Mouse (Mus musculus) gastrocnemius, adult 2 months (tissue): ENCODE results near the gene Esrrb. TPM values are rescaled to one million over a fixed set of nuclear protein-coding genes. Genes with fewer than 3 reads are reported as not detected.
A peak's percentile ranks its signal among the peaks of the same experiment; 100 is the strongest.

Experiments
- DNase-seq: peaks from one replicate; pipeline ENCODE4 v3.0.0; 2022
- H3K27ac ChIP-seq: fragments of 200-600 bp; 2 replicates; pipeline ENCODE4 v1.8.1; 2022; ENCODE audit warnings: mild to moderate bottlenecking
- H3K4me3 ChIP-seq: fragments of 200-600 bp; 2 replicates; pipeline ENCODE4 v1.8.1; 2022; ENCODE audit warnings: mild to moderate bottlenecking, moderate library complexity
- CTCF ChIP-seq: fragments of 200-600 bp; IDR thresholded peaks from 2 replicates; pipeline ENCODE4 v1.8.1; 2022; ENCODE audit warnings: antibody characterized with exemption, mild to moderate bottlenecking, moderate library complexity
- intact Hi-C: fragments of 180-260 bp; cut with DNase I; formaldehyde crosslinking; loops from one replicate; pipeline ENCODE4 v1.15.1; 2025
- total RNA-seq, 2 experiments: library from RNA; stranded (reverse); gene quantifications; 2 replicates each; pipeline ENCODE4 v1.2.3; 2021

Esrrb gene
- total RNA-seq, 2 experiments from 2014 or later = 5.4 to 11.5 TPM

- Histone ChIP-seq H3K4me3 (no peak overlapping the region), H3K27ac (no peak overlapping the region)
- intact Hi-C loops = no loop called here
- no peak for TF ChIP-seq CTCF
- no peak for DNase-seq
Measured at GRCm38 (mm10) chr12:86427585-86427984, 66.7 kb downstream of the Esrrb start.

DNA sequence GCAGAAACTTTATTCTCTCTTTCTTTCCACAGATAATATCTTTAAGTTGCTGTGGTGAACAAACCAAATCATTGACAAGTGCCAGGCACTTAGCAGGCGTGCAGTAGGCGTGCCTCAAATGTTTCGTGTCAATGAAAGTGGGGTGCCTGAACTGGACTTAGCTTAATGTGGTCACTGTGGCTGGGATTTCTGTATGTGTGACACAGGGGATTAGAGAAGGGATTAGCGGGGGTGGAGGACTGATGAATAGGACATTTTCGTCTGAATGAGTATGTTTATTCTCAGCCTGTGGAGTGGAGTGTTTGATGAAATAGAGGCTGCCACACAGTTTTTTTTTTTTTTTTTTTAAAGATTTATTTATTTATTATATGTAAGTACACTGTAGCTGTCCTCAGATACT, 70.8 kb downstream of the Esrrb start:
- intact Hi-C loops = loop anchor here (2.0 to 10.0 kb wide), 2 partner anchors 243 to 297 kb away; no protein-coding TSS in a partner anchor
- Histone ChIP-seq H3K4me3 (no peak overlapping the region), H3K27ac (no peak overlapping the region)
- TF ChIP-seq CTCF = no peak
- no peak for DNase-seq

DNA sequence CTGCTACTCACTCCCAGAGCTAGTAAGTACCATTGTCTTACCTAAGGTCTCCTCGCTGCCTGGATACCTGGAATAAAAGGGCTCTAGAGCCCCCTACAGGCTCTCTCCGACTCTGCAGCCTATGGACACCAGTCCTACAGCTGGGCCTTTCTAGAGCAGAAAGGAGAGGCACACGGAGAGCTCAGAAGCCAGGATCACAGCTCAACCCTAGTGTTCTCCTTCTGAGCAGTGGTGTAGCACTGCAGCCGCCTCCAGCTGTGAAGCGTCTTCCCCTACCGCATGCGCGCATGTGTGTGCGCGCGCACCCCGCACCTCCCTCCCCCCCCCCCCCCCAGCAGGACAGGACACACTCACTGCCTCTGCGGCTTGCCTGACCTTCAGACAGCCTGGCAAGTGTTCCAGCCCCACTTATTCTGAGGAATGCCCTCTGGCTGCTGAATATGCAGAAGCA, 72.5 kb downstream of the Esrrb start:
- Histone ChIP-seq H3K4me3 (peak overlapping the region; percentile 47), H3K27ac (no peak overlapping the region)
- DNase-seq = peak; percentile 61
- peak; percentile 77 for TF ChIP-seq CTCF
- intact Hi-C loops = loop anchor here (2.0 to 10.0 kb wide), 2 partner anchors 245 to 299 kb away; no protein-coding TSS in a partner anchor

DNA sequence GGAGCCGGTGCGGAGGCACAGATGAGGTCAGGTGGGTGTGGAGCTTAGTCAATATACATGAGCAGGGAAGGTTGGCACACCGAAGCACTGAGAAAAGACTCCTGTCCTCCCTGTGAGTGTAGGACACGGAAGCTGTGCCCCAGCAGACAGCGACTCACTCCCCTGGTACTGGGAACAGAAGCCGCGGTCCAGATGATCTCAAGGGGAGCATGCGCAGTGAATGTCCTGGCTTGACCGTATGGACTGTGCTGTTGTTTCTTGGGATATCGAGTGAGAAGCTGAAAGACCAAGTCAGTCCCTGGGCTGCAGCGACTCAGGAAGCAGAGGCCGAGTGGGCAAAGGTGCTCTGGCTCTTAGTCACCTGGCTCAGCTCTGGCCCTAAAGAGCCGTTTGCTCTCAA, 74.7 kb downstream of the Esrrb start:
- Histone ChIP-seq H3K4me3 (no peak overlapping the region), H3K27ac (no peak overlapping the region)
- TF ChIP-seq CTCF = no peak
- no peak for DNase-seq
- intact Hi-C loops = loop anchor here (10.0 kb wide), 1 partner anchor 301 kb away; no protein-coding TSS in a partner anchor

DNA sequence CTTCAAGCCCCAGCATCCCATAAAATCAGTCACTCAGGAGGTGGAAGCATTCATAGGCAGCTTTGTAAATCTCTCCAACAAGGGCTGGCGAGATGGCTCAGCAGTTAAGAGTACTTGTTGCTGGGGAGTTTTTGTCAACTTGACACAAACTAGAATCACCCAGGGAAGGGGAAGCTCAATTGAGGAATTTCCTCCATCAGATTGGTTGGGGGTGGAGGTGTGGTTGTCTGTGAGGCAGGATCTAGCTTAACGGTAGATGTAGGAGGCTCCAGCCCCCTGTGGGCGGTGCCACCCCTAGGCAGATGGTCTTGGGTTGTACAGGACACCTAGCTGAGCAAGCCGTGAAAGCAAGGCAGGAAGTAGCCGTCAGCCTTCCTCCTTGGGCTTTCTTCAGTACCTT, 89.9 kb downstream of the Esrrb start:
- peak; percentile 4 for DNase-seq
- no peak overlapping the region for H3K27ac ChIP-seq
- no peak for TF ChIP-seq CTCF
- intact Hi-C loops = no loop called here
- no peak overlapping the region for H3K4me3 ChIP-seq

DNA sequence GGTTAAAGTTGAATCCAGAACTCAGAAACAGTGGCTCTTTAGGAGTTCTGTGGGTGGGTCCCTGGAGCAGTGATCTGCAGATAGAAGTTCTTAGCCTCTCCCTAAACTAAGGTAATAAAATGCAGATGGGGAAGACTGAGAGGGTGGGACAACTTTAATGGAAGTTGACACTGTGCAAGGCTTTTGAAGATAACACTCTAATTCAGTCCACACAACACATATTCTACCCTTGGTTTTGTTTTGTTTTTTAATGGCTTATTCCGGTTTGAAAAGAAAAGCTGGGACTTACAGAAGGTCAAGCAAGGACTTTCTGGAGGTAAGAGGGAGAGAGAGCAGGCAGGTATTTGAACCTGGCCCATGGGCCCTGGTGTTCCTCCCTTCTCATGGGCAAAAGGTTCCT, 94.1 kb downstream of the Esrrb start:
- Histone ChIP-seq H3K4me3 (no peak overlapping the region), H3K27ac (no peak overlapping the region)
- no peak for TF ChIP-seq CTCF
- DNase-seq = no peak
- intact Hi-C loops = no loop called here

- intact Hi-C loops = no loop called here
- no peak for DNase-seq
- Histone ChIP-seq H3K4me3 (no peak overlapping the region), H3K27ac (no peak overlapping the region)
- no peak for TF ChIP-seq CTCF
Measured at GRCm38 (mm10) chr12:86462742-86463470, 102.0 kb downstream of the Esrrb start.

DNA sequence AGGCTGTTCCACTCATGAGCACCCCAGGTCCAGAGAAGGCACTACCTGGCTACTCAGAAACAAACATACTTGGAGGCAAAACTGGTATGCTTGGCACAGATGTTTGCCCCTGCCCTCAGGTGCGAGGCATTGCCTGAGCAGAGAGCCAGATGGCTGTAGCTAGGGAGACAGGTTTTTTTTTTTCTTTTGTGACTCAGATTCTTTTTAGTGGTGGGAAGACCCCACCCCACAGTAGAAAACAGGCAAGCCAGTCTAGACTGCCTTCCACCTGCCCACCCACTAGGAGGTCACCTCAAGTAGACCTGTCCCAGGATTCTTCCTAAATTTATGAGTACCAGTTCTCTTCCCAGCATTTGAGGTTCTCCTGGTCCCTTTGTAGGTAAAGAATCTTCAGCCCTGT, 103.5 kb downstream of the Esrrb start:
- intact Hi-C loops = no loop called here
- H3K4me3 ChIP-seq = no peak overlapping the region
- H3K27ac ChIP-seq = no peak overlapping the region
- no peak for TF ChIP-seq CTCF
- no peak for DNase-seq

DNA sequence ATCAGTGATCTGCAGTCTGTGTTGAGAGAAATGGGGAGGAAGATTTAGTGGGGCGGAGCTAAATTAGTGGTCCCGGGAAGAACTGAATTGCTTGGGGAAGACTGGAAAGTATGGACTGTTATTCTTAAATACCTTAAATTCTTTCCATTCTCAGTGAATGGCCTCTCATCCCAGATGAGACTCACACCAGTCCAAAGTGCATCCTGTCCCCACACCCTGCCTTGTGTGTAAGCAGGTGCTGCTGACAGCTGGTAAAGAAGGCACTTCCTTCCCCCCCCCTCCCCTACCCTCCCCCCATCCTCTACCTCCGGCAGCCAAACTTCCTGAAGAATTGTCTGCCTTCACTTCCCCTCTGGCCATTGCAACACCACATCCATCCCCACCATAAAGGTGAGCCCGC, 105.3 kb downstream of the Esrrb start:
- TF ChIP-seq CTCF = no peak
- Histone ChIP-seq H3K27ac (no peak overlapping the region), H3K4me3 (no peak overlapping the region)
- DNase-seq = no peak
- intact Hi-C loops = no loop called here

DNA sequence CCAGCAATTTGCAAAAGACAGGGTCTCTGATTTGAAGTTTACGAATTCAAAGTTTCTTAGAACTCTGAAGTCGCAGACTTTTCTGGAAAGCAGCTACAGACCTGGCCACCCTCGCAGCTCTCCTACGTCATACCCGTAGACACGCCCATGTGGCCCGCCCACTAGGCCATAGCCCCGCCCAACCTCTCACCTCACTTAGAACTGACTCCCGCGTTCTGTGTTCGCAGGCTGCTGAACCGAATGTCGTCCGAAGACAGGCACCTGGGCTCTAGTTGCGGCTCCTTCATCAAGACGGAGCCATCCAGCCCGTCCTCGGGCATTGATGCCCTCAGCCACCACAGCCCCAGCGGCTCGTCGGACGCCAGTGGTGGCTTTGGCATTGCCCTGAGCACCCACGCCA, 109.0 kb downstream of the Esrrb start:
- DNase-seq = no peak
- intact Hi-C loops = no loop called here
- Histone ChIP-seq H3K4me3 (no peak overlapping the region), H3K27ac (no peak overlapping the region)
- no peak for TF ChIP-seq CTCF

DNA sequence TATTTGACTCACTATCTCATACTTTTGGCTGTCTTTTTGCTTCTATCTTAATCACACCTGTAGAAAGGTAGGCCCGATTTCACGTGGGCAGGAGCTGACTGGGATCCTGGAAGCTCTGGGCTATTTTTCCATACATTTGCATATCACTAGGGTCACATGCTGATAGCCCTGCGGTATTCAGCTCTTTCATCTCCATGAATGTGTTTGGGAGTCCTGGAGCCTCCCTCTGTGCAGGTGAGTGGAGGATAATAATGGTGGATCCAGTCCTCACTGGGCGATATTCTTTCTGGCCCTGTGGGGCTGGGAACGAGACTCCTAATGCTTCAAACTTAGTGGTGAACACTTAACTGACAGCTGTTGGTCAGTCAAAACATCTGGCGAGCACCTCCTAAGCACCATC, 110.0 kb downstream of the Esrrb start:
- DNase-seq = no peak
- H3K27ac ChIP-seq = no peak overlapping the region
- no peak for TF ChIP-seq CTCF
- intact Hi-C loops = no loop called here
- H3K4me3 ChIP-seq = no peak overlapping the region

GRCm38 (mm10) chr12:86473630-86474029, 112.7 kb downstream of the Esrrb start:
- Histone ChIP-seq H3K4me3 (no peak overlapping the region), H3K27ac (no peak overlapping the region)
- intact Hi-C loops = no loop called here
- no peak for DNase-seq
- no peak for TF ChIP-seq CTCF

DNA sequence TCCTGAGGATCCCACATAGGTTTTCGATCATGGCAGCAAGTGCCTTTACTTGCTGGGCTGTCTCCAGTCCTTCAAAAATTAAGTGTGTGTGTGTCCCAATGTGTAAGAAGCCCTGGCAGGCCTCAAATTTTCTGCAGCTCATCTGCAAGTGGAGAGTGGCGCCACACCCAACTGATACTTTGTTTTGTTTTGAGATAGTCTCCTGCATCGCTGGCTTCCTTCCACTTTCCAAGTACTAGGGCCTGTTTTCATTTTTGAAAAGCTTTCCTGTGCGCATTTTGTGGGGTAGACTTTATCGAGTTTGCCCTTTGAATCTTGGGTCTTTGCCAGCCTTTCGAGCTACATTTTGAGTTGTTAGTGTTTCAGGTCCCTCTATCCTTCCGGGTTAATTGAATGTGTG, 115.1 kb downstream of the Esrrb start:
- Histone ChIP-seq H3K4me3 (no peak overlapping the region), H3K27ac (no peak overlapping the region)
- intact Hi-C loops = no loop called here
- DNase-seq = no peak
- TF ChIP-seq CTCF = no peak

GRCm38 (mm10) chr12:86478908-86479307, 118.0 kb downstream of the Esrrb start:
- Histone ChIP-seq H3K4me3 (no peak overlapping the region), H3K27ac (no peak overlapping the region)
- no peak for TF ChIP-seq CTCF
- DNase-seq = no peak
- intact Hi-C loops = no loop called here
